Mouse (Mus musculus): Measurements from ENCODE around the gene Rassf7.

- no peak for TF ChIP-seq POLR2A (IDR thresholded peaks at IDR 0.05; ENCODE audit: insufficient read depth, low read depth, low read length)
- no peak for TF ChIP-seq CTCF (IDR thresholded peaks at IDR 0.05; ENCODE audit: insufficient read depth, low read depth, low read length)
These were observed 4.7 kb downstream of the Rassf7 start for GRCm38 (mm10) chr7:141220377-141220776.

Measured in olfactory bulb, adult 2 months (tissue).